Mouse (Mus musculus): ENCODE measurements around the gene Eef1akmt3.

Eef1akmt3 gene

GRCm38 (mm10) chr10:127049395-127050118, 8.2 kb upstream of the Eef1akmt3 start:
- DNase-seq: peak; percentile 53

- DNase-seq: no peak
Observed at GRCm38 (mm10) chr10:127048608-127049394, 7.5 kb upstream of the Eef1akmt3 start.

- DNase-seq: no peak
Observed at GRCm38 (mm10) chr10:127047954-127048353, 6.6 kb upstream of the Eef1akmt3 start, which contains the start of gene Cyp27b1. Gene Cyp27b1 (plus strand): TSS chr10:127048250.

GRCm38 (mm10) chr10:127043187-127043586, 1.9 kb upstream of the Eef1akmt3 start:
- DNase-seq: peak; percentile 96

GRCm38 (mm10) chr10:127042468-127043115, 1.3 kb upstream of the Eef1akmt3 start:
- no peak for DNase-seq

- DNase-seq: peak; percentile 91
Observed at GRCm38 (mm10) chr10:127041774-127042338, 543 bp upstream of the Eef1akmt3 start.

GRCm38 (mm10) chr10:127040569-127041214, 621 bp downstream of the Eef1akmt3 start:
- DNase-seq: no peak

GRCm38 (mm10) chr10:127037641-127038040, 3.7 kb downstream of the Eef1akmt3 start:
- peak; percentile 81 for DNase-seq

- DNase-seq: peak; percentile 91
Observed at GRCm38 (mm10) chr10:127036273-127036672, 5.0 kb downstream of the Eef1akmt3 start.

GRCm38 (mm10) chr10:127033301-127033741, 8.0 kb downstream of the Eef1akmt3 start:
- DNase-seq: peak; percentile 90

GRCm38 (mm10) chr10:127030336-127031296, 10.7 kb downstream of the Eef1akmt3 start, which contains the start of gene Tsfm:
Gene Tsfm (minus strand): TSS chr10:127030840.
- DNase-seq: peak; percentile 91

GRCm38 (mm10) chr10:127018422-127018821, 22.9 kb downstream of the Eef1akmt3 start:
- no peak for DNase-seq

- no peak for DNase-seq
Observed at GRCm38 (mm10) chr10:127017071-127017470, 24.2 kb downstream of the Eef1akmt3 start.

- DNase-seq: peak; percentile 73
Observed at GRCm38 (mm10) chr10:127016488-127016887, 24.8 kb downstream of the Eef1akmt3 start.

- DNase-seq: no peak
Observed at GRCm38 (mm10) chr10:127003806-127004205, 37.5 kb downstream of the Eef1akmt3 start.

- no peak for DNase-seq
Observed at GRCm38 (mm10) chr10:127003334-127003733, 38.0 kb downstream of the Eef1akmt3 start.

- DNase-seq: no peak
Observed at GRCm38 (mm10) chr10:127002765-127003164, 38.5 kb downstream of the Eef1akmt3 start.

GRCm38 (mm10) chr10:127002056-127002455, 39.3 kb downstream of the Eef1akmt3 start:
- no peak for DNase-seq

- DNase-seq: no peak
Observed at GRCm38 (mm10) chr10:127001297-127001696, 40.0 kb downstream of the Eef1akmt3 start.

GRCm38 (mm10) chr10:127000529-127000928, 40.8 kb downstream of the Eef1akmt3 start, which contains the start of gene Avil:
Gene Avil (plus strand): TSS chr10:127000709.
- DNase-seq: no peak
